Mouse (Mus musculus) urinary bladder, postnatal 25 days (tissue): ENCODE measurements around the gene Ndufs8.
"Not testable (repeated sequence)": the region's sequence is repeated elsewhere in the genome, so short reads cannot be mapped to it uniquely, and the experiment has no call there.

Source experiments
- DNase-seq: peaks from one replicate; pipeline ENCODE4 v3.0.0; 2022; ENCODE audit warnings: low spot score

The Ndufs8 gene

DNA sequence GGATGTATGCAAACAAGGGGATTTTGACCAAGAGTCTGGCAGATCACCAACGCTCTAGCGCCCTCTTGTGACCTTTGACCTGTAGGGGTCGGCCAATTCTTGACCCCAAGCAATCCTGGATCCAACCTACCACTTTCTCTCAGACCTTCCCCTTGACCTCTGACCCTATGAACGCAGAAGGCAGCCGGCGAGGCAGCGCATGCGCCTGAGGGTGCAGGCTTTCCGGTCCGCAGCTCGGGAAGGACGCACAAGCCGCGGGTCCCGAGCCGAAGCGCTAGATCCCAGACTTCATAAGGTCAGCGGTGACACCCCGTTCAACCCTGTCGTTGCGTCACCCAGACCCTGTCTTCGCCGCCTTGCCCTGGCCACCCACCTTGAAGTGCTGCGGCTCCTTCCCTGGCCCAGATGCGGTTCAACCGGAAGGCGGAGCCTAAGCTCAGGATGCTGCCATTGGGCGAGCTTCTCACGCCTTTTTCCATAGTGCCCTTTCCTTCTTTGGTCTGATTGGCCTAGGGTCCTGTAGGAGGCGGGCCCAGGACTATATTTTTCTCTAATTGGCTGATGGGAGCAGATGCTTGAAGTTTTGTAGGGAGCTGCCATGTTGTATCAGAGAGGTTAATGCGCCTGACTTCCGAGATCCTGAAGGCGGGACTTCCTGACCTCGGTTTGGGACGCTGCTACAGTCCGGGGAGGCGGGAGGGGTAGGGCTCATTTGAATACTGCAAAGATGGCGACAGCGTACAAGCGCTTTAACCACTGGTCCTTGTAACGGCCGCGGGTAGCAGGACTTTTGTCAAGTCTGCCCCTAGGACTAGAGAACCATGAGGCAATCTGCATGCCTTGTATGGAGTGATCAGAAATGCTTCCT lies at the start of gene Ndufs8:
Gene Ndufs8 (minus strand): TSS at position 438 of the 868 bp plus-strand sequence.
- DNase-seq, result peak; percentile 73

DNA sequence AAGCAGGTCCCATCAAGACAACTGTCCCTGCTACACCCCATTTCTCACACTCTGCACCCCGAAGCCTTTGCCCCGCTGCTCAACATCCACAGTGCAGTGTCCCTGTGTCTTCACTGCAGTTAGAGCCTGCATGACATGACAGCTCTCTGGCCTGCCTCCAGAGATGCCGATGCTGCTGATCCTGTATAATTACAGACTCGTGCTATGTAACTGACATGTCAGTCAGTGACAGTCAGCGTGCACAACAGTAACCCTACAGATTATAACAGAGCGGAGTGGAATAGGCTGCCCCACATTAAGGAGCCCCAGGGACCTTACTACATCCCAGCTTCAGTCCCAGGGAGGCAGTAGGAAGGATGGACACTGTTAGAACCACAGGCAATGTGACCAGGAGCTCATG lies 49.2 kb upstream of the Ndufs8 start:
- DNase-seq, result not testable (repeated sequence)

- DNase-seq, result no peak
Observed at GRCm38 (mm10) chr19:3960211-3960610, 47.6 kb upstream of the Ndufs8 start.

GRCm38 (mm10) chr19:3959030-3959429 lies 46.5 kb upstream of the Ndufs8 start:
- no peak for DNase-seq

DNA sequence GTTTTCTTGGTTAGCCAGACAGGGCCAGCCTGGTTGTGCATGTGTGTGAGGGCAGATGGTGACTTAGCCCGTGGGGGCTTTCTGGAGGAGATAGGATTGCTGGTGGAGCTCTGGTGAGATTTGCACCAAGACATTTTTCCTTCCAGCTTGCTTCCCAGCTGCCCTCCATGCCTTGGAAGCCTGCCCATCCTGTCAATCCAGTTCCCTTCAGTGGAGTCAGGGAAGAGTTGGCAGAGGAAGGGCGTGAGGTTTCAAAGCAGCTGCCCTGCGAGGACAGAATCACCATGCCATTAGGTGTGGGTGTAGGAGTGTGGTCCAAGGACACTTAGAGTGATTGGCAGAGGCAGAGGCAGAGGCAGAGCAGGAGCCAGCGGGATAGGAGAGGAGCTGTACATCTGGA lies 45.9 kb upstream of the Ndufs8 start, which contains the start of gene Aldh3b3:
Gene Aldh3b3 (plus strand): TSS at position 176 of the 400 bp plus-strand sequence.
- no peak for DNase-seq

DNA sequence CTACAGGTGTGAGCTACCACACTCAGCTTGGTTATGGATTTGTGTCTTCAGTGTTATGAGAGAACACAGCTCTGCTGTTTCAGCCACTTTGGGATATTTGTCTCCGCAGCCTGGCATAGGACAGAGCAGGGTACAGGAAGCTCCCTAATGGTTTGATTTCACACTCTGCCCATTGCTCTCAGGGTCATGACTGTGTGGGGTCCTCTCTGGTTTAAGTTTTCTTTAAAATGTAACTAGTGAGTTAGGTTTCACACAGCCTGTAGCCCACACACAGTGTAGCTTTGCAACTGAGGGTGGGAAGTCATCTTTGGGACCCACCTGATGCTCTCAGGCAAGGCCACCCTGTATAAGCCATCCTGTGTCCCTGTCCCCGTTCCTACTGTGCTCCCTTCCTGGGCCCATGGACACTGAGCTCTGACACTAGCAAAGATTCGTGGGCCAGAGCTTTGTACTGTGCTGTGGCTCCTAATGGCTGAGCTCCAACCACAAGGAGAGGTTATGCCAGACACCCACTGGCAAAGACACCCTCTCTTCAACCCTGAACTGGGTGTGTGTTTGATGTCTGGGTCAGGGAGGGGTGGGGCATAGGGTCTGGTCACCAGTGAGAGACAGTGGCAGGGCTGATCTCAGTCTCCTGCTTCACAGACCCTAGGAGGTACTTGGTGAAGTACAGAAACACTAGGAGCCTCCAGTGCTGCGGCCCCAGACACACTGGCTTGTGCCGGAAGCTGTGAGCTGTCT lies 44.9 kb upstream of the Ndufs8 start:
- DNase-seq, result not testable (repeated sequence)

- DNase-seq, result no peak
Observed at GRCm38 (mm10) chr19:3955804-3956203, 43.2 kb upstream of the Ndufs8 start.

DNA sequence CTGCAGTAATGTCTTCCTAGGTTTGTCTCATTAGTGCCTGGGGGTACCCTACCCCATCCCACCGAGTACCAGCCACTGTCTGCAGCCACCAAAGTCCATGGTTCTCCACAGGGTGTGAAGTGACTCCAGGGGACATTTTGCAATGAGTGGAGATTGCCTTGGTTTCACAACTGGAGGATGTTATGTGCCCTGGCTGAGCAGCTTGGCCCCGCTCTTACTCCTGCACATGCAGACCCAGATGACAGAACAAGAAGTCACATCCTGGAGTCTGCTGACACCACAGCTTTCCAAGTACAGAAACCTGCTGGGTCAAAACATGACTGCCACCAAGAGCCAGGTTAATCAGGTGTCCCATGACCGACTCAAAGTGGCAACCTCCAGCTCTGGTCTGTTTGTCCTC lies 42.5 kb upstream of the Ndufs8 start:
- DNase-seq, result no peak

DNA sequence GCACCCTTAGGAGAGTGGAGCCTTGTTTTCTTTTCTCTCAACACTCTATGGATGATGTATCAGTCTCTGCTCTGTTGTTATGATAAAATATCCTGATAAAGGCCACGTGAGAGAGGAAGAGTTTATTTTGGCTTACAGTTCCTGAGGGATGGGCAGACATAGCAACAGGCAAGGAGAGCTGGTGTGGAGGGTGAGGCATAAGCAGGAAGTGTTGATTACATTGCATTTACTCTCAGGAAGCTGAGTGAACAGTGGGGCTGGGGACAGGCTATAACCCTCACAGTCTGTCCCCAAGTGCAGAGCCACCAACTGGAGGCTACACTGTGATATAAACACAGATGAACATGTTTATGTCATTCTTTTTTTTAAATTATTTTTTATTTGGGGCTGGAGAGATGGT lies 39.5 kb upstream of the Ndufs8 start:
- DNase-seq, result no peak

DNA sequence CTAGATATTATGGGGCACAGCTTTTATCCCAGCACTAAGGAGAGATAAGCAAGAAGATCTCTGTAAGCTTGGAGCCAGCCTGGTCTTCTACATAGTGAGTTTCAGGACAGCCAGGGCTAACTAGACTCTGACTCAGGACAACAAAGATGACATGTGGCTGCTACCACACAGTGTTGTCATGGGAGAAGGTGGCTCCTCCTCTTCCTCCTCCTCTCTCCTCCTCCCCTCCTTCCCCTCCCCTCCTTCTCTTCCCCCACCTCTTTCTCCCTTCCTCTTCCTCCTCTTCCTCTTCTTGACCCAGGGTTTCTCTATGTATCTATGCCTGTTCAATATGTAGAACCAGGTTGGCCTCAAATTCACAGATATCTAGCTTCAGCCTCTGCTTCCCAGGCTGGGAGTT lies 38.9 kb upstream of the Ndufs8 start:
- DNase-seq, result no peak

DNA sequence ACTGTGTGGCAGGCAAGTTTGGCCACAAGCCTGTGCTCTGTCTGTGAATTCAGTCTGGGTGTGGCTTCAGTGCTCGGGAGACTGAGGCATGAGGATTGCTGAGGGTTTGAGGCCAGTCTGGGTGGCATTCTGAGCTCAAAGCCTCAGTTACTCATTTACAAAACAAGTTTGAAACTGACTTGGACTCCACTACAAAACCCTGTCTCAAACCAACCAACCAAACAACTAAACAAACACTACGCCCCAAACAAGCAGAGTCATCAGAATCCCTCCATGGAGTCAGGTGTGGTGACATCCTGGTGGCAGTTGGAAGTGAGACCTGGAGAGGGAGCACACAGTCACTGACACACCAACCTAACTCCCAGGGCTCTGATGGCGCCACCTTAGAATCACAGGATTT lies 37.8 kb upstream of the Ndufs8 start:
- no peak for DNase-seq

DNA sequence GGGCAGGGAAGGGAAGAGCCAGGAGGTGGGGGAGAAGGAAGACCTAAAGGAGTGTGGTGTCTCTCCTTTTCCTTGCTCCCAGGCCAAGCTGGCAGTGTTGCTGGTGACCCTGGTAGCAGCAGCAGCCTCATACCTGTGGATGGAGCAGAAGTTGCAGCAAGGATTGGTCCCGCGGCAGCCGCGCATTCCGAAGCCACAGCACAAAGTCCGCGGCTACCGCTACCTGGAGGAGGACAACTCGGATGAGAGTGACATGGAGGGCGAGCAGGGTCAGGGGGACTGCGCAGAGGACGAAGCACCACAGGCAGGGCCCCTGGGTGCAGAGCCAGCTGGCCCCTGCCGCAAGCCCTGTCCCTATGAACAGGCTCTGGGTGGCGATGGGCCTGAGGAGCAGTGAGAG lies 36.0 kb upstream of the Ndufs8 start:
- DNase-seq, result no peak

DNA sequence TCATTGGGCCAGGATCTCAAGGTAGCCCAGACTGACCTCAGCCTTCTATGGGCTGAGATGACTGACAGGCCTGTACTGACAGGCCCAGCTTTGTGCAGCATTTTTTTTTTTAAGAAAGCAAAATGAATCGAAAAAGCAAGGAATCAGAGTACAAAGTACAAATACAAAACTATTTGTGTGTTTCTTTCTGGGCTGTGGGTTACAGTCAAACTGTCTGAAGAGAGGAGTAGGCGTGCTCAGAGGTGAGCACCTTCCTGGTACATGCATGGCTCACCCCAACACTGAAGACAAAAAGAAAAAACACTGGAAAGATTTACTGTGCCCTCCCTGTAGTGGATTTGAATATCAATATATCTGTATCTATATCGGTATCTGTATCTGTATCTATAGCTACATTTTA lies 35.2 kb upstream of the Ndufs8 start:
- DNase-seq, result no peak

GRCm38 (mm10) chr19:3946715-3947114 lies 34.1 kb upstream of the Ndufs8 start:
- DNase-seq, result peak; percentile 68

DNA sequence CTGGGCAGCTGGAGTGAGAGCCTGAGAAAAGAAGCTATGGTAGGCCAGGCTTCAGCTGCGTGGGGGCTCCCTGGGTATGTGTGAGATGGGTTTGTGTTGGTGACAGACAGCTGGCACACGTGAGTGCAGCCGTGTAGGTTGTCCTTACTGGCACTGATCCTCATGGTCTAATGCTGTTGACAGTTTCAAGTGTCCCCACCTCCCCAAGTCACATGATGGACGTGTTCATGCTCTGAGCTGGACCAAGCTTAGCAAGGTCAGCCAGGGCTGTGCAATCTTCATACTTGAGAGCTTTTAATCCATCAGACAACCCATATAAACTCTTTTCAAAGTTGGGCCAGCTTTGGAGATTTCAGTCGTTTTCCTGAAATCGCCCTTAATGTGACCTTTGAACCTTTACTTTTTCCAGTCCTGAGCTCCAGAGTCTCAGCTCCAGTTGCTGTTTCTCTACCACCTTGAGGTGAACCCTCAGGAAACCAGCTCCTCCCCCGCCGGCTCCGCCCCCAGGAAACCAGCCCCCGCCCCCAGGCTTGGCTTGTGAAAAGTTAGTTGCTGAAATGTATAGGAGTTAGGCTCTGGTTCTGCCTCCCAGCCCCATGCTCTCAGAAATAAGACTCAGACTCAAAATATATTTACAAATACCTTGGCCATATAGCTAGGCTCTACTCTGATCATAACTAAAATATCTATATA lies 33.4 kb upstream of the Ndufs8 start:
- no peak for DNase-seq

DNA sequence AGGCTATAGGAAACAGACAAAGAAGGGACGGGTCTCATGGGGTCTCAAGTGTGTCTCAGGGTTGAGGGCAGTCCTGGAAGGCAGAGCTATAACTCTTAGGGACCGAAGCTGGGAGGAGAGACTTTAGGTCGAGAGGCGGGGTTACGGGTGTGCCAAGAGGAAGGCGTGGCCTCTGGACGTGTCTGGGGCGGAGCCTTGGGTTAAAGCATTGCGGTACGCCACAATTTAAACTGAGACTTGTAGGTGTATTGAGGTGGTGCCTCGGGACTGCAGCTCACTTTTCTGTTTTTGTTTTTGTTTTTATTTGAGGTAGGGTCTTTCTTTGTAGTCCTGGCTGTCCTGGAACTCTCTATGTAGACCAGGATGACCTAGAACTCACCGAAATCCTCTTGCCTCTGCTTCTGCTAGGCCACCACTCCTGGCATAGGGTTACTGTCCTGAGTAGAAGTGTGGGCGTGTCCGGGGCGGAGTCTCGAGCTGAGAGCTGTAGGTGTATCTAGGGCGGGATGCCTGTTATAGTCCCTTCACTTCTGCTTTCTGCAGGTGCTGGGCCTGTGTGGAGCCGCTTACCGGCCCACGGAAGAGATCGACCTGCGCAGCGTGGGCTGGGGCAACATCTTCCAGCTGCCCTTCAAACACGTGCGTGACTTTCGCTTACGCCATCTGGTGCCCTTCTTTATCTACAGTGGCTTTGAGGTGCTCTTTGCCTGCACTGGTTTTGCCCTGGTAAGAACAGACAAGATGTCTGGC lies 30.6 kb upstream of the Ndufs8 start:
- DNase-seq, result no peak

DNA sequence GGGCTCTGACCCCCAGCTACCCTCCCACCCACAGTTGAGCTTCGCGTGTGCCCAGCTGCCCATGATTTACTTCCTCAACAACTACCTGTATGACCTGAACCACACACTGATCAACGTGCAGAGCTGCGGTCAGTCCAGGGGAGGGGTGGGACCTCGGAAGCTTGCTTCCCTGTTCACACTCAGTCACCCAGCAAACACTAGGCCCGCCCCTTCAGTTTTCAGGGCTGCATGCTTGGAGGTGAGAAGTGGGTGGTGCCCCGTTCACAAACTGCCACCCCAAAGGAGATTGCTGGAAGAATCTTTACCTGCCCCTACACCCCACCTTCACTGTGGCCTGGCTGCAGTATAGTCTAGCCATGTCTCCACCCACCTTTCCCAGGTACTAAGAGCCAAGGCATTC lies 29.7 kb upstream of the Ndufs8 start:
- DNase-seq, result no peak

GRCm38 (mm10) chr19:3935896-3936850 lies 23.6 kb upstream of the Ndufs8 start:
- DNase-seq, result peak; percentile 54

GRCm38 (mm10) chr19:3935032-3935895 lies 22.7 kb upstream of the Ndufs8 start, which contains the start of gene Unc93b1:
Gene Unc93b1, plus strand, starts transcription at chr19:3935186.
- peak; percentile 57 for DNase-seq

- DNase-seq, result no peak
Observed at GRCm38 (mm10) chr19:3931716-3932115, 19.1 kb upstream of the Ndufs8 start.
